Mouse (Mus musculus): ENCODE measurements around the gene Pdzrn3. TPM values are rescaled to one million over a fixed set of nuclear protein-coding genes. Genes with fewer than 3 reads are reported as not detected.
A peak's percentile ranks its signal among the peaks of the same experiment; 100 is the strongest.

Pdzrn3 gene
- total RNA-seq, 4 experiments from 2014 or later = 8.9 to 11.4 (median 10.3) TPM

GRCm38 (mm10) chr6:101291944-101292343, 85.8 kb downstream of the Pdzrn3 start:
- DNase-seq (ENCODE audit: low spot score in 2 of 2) = no peak

GRCm38 (mm10) chr6:101290160-101290559, 87.5 kb downstream of the Pdzrn3 start:
- no peak for DNase-seq (ENCODE audit: low spot score in 2 of 2)

GRCm38 (mm10) chr6:101289428-101289827, 88.3 kb downstream of the Pdzrn3 start:
- DNase-seq (ENCODE audit: low spot score in 2 of 2) = peak in 1 of 2 experiments; percentile 25

GRCm38 (mm10) chr6:101287566-101288173, 90.0 kb downstream of the Pdzrn3 start:
- DNase-seq (ENCODE audit: low spot score in 2 of 2) = no peak

GRCm38 (mm10) chr6:101287077-101287476, 90.6 kb downstream of the Pdzrn3 start:
- DNase-seq (ENCODE audit: low spot score in 2 of 2) = no peak

GRCm38 (mm10) chr6:101284368-101284955, 93.2 kb downstream of the Pdzrn3 start:
- no peak for DNase-seq (ENCODE audit: low spot score in 2 of 2)

- DNase-seq (ENCODE audit: low spot score in 2 of 2) = no peak
Observed at GRCm38 (mm10) chr6:101283891-101284290, 93.8 kb downstream of the Pdzrn3 start.

GRCm38 (mm10) chr6:101281644-101282043, 96.1 kb downstream of the Pdzrn3 start:
- no peak for DNase-seq (ENCODE audit: low spot score in 2 of 2)

- no peak for DNase-seq (ENCODE audit: low spot score in 2 of 2)
Observed at GRCm38 (mm10) chr6:101280811-101281218, 96.9 kb downstream of the Pdzrn3 start.

- DNase-seq (ENCODE audit: low spot score in 2 of 2) = no peak
Observed at GRCm38 (mm10) chr6:101278286-101278932, 99.3 kb downstream of the Pdzrn3 start.

- no peak for DNase-seq (ENCODE audit: low spot score in 2 of 2)
Observed at GRCm38 (mm10) chr6:101276261-101276660, 101.4 kb downstream of the Pdzrn3 start.

GRCm38 (mm10) chr6:101275806-101276205, 101.9 kb downstream of the Pdzrn3 start:
- no peak for DNase-seq (ENCODE audit: low spot score in 2 of 2)

- no peak for DNase-seq (ENCODE audit: low spot score in 2 of 2)
Observed at GRCm38 (mm10) chr6:101274846-101275245, 102.9 kb downstream of the Pdzrn3 start.

- DNase-seq (ENCODE audit: low spot score in 2 of 2) = no peak
Observed at GRCm38 (mm10) chr6:101272256-101272655, 105.4 kb downstream of the Pdzrn3 start.

- DNase-seq (ENCODE audit: low spot score in 2 of 2) = no peak
Observed at GRCm38 (mm10) chr6:101271378-101272135, 106.1 kb downstream of the Pdzrn3 start.

GRCm38 (mm10) chr6:101270095-101270826, 107.4 kb downstream of the Pdzrn3 start:
- DNase-seq (ENCODE audit: low spot score in 2 of 2) = no peak

GRCm38 (mm10) chr6:101269335-101270094, 108.2 kb downstream of the Pdzrn3 start:
- no peak for DNase-seq (ENCODE audit: low spot score in 2 of 2)

- no peak for DNase-seq (ENCODE audit: low spot score in 2 of 2)
Observed at GRCm38 (mm10) chr6:101268266-101268665, 109.4 kb downstream of the Pdzrn3 start.

- peak; percentile 52 to 73 for DNase-seq (ENCODE audit: low spot score in 2 of 2)
Observed at GRCm38 (mm10) chr6:101266787-101267186, 110.9 kb downstream of the Pdzrn3 start.

- no peak for DNase-seq (ENCODE audit: low spot score in 2 of 2)
Observed at GRCm38 (mm10) chr6:101263544-101263943, 114.2 kb downstream of the Pdzrn3 start.
